Mouse (Mus musculus): Measurements from ENCODE around the gene Ugt1a6a. TPM values are rescaled to one million over a fixed set of nuclear protein-coding genes. Genes with fewer than 3 reads are reported as not detected.

Gene Ugt1a6a
- polyA plus RNA-seq, 1 experiment from 2014 or later: not detected

GRCm38 (mm10) chr1:88268070-88268469 lies 133.5 kb downstream of the Ugt1a6a start:
- H3K9ac ChIP-seq (ENCODE audit: low read length): no peak overlapping the region
- H3K27ac ChIP-seq (ENCODE audit: low read depth, low read length): no peak overlapping the region
- DNase-seq (ENCODE audit: low spot score, missing footprints) (no peak), ATAC-seq (ENCODE audit: low FRiP score) (no peak)
- H3K9me3 ChIP-seq (ENCODE audit: control insufficient read depth, low read length): peaks cover 12% of the 10 kb centered on the region
- no peak overlapping the region for H3K4me3 ChIP-seq (ENCODE audit: low read depth, low read length)
- no peaks in the 10 kb centered on the region for H3K4me1 ChIP-seq (ENCODE audit: control insufficient read depth, insufficient read depth, low read length)
- no peaks in the 10 kb centered on the region for H3K27me3 ChIP-seq (ENCODE audit: control insufficient read depth, insufficient read depth, low read length)
- WGBS: 85% methylated on average over 6 of the region's 6 CpGs
- peaks cover 86% of the 10 kb centered on the region for H3K36me3 ChIP-seq (ENCODE audit: control insufficient read depth, insufficient read depth, low read length)
- no peak overlapping the region for H3K4me2 ChIP-seq

Other genes with a start within 250 kb of the Ugt1a6a start
- 27.9 and 29.2 TPM in 2 replicates for gene Usp40, start 126.3 kb upstream of the Ugt1a6a start, polyA plus RNA-seq (2014; fragmentation: Nextera tagmentation; extraction: Ambion mirVana)
- gene Ugt1a10, start 79.4 kb upstream of the Ugt1a6a start, polyA plus RNA-seq (2014; fragmentation: Nextera tagmentation; extraction: Ambion mirVana): not detected in 2 replicates
- gene Ugt1a9, start 64.0 kb upstream of the Ugt1a6a start, polyA plus RNA-seq (2014; fragmentation: Nextera tagmentation; extraction: Ambion mirVana): not detected in 2 replicates
- gene Ugt1a8, start 47.0 kb upstream of the Ugt1a6a start, polyA plus RNA-seq (2014; fragmentation: Nextera tagmentation; extraction: Ambion mirVana): not detected in 2 replicates
- 0.97 and 1.2 TPM in 2 replicates for gene Ugt1a7c, start 39.7 kb upstream of the Ugt1a6a start, polyA plus RNA-seq (2014; fragmentation: Nextera tagmentation; extraction: Ambion mirVana)
- not detected in 2 replicates for gene Ugt1a6b, start 31.6 kb upstream of the Ugt1a6a start, polyA plus RNA-seq (2014; fragmentation: Nextera tagmentation; extraction: Ambion mirVana)
- gene Ugt1a5, start 31.2 kb downstream of the Ugt1a6a start, polyA plus RNA-seq (2014; fragmentation: Nextera tagmentation; extraction: Ambion mirVana): not detected in 2 replicates
- gene Ugt1a2, start 65.8 kb downstream of the Ugt1a6a start, polyA plus RNA-seq (2014; fragmentation: Nextera tagmentation; extraction: Ambion mirVana): not detected in 2 replicates
- gene Dnajb3, start 71.0 kb downstream of the Ugt1a6a start, polyA plus RNA-seq (2014; fragmentation: Nextera tagmentation; extraction: Ambion mirVana): 13.4 and 15.4 TPM in 2 replicates
- gene Ugt1a1, start 77.2 kb downstream of the Ugt1a6a start, polyA plus RNA-seq (2014; fragmentation: Nextera tagmentation; extraction: Ambion mirVana): not detected in 2 replicates
- 1.6 and 1.7 TPM in 2 replicates for gene Mroh2a, start 92.2 kb downstream of the Ugt1a6a start, polyA plus RNA-seq (2014; fragmentation: Nextera tagmentation; extraction: Ambion mirVana)
- 135 TPM in 2 replicates for gene Hjurp, start 142.8 kb downstream of the Ugt1a6a start, polyA plus RNA-seq (2014; fragmentation: Nextera tagmentation; extraction: Ambion mirVana)
- not detected in 2 replicates for gene Trpm8, start 142.9 kb downstream of the Ugt1a6a start, polyA plus RNA-seq (2014; fragmentation: Nextera tagmentation; extraction: Ambion mirVana)